Mouse (Mus musculus): ENCODE results near the gene Resp18.

- TF ChIP-seq CTCF (conservative IDR thresholded peaks at IDR 0.05; ENCODE audit: insufficient read depth, insufficient read length, low read depth, low read length) (peak; percentile 82), POLR2A (IDR thresholded peaks at IDR 0.05; ENCODE audit: low read depth, low read length) (no peak)
Measured at GRCm38 (mm10) chr1:75251112-75251970, 26.9 kb downstream of the Resp18 start.
